Mouse (Mus musculus): ENCODE data around the gene Dsn1.

Dsn1 gene

GRCm38 (mm10) chr2:157021156-157021555 lies 14.2 kb upstream of the Dsn1 start:
- DNase-seq (ENCODE audit: low spot score in 2 of 2), result no peak

- DNase-seq (ENCODE audit: low spot score in 2 of 2), result no peak
Measured at GRCm38 (mm10) chr2:157019228-157019627, 12.3 kb upstream of the Dsn1 start.

GRCm38 (mm10) chr2:157016529-157017270 lies 9.7 kb upstream of the Dsn1 start:
- no peak for DNase-seq (ENCODE audit: low spot score in 2 of 2)

GRCm38 (mm10) chr2:157012341-157012740 lies 5.4 kb upstream of the Dsn1 start:
- DNase-seq (ENCODE audit: low spot score in 2 of 2), result no peak

GRCm38 (mm10) chr2:157010634-157011310 lies 3.8 kb upstream of the Dsn1 start:
- no peak for DNase-seq (ENCODE audit: low spot score in 2 of 2)

GRCm38 (mm10) chr2:157010121-157010520 lies 3.2 kb upstream of the Dsn1 start:
- no peak for DNase-seq (ENCODE audit: low spot score in 2 of 2)

GRCm38 (mm10) chr2:157008509-157008908 lies 1.6 kb upstream of the Dsn1 start:
- no peak for DNase-seq (ENCODE audit: low spot score in 2 of 2)

- no peak for DNase-seq (ENCODE audit: low spot score in 2 of 2)
Measured at GRCm38 (mm10) chr2:157007234-157007596, 261 bp upstream of the Dsn1 start.

GRCm38 (mm10) chr2:157002321-157002720 lies 4.6 kb downstream of the Dsn1 start:
- no peak for DNase-seq (ENCODE audit: low spot score in 2 of 2)

GRCm38 (mm10) chr2:156998263-156998662 lies 8.7 kb downstream of the Dsn1 start:
- no peak for DNase-seq (ENCODE audit: low spot score in 2 of 2)

GRCm38 (mm10) chr2:156996576-156996975 lies 10.4 kb downstream of the Dsn1 start:
- DNase-seq (ENCODE audit: low spot score in 2 of 2), result no peak

- peak; percentile 94 to 95 for DNase-seq (ENCODE audit: low spot score in 2 of 2)
Measured at GRCm38 (mm10) chr2:156991470-156992319, 15.3 kb downstream of the Dsn1 start, which contains the start of gene Ndrg3. TSS of gene Ndrg3 (minus strand) at chr2:156992056.

- no peak for DNase-seq (ENCODE audit: low spot score in 2 of 2)
Measured at GRCm38 (mm10) chr2:156990727-156991431, 16.1 kb downstream of the Dsn1 start.

- DNase-seq (ENCODE audit: low spot score in 2 of 2), result no peak
Measured at GRCm38 (mm10) chr2:156987316-156987715, 19.6 kb downstream of the Dsn1 start.

GRCm38 (mm10) chr2:156982864-156983263 lies 24.1 kb downstream of the Dsn1 start:
- no peak for DNase-seq (ENCODE audit: low spot score in 2 of 2)

GRCm38 (mm10) chr2:156981291-156981690 lies 25.7 kb downstream of the Dsn1 start:
- DNase-seq (ENCODE audit: low spot score in 2 of 2), result no peak

GRCm38 (mm10) chr2:156980059-156980458 lies 26.9 kb downstream of the Dsn1 start:
- no peak for DNase-seq (ENCODE audit: low spot score in 2 of 2)

GRCm38 (mm10) chr2:156976711-156977110 lies 30.2 kb downstream of the Dsn1 start:
- no peak for DNase-seq (ENCODE audit: low spot score in 2 of 2)

- DNase-seq (ENCODE audit: low spot score in 2 of 2), result no peak
Measured at GRCm38 (mm10) chr2:156974967-156975366, 32.0 kb downstream of the Dsn1 start.

- DNase-seq (ENCODE audit: low spot score in 2 of 2), result no peak
Measured at GRCm38 (mm10) chr2:156973316-156974100, 33.4 kb downstream of the Dsn1 start.

- no peak for DNase-seq (ENCODE audit: low spot score in 2 of 2)
Measured at GRCm38 (mm10) chr2:156970253-156970652, 36.7 kb downstream of the Dsn1 start.

Measured in spleen, postnatal 14 days (tissue).